Mouse (Mus musculus) CD8-positive naive resting alpha-beta T cell, adult 2 months (primary cell): ENCODE results near the gene Mcrs1.
"Not testable (repeated sequence)": the region's sequence is repeated elsewhere in the genome, so short reads cannot be mapped to it uniquely, and the experiment has no call there.

Experiments used
- DNase-seq, 2 experiments: peaks; one replicate each; pipeline ENCODE4 v3.0.0; 2022; ENCODE audit warnings: low read depth in 2 of 2, low spot score in 2 of 2

Gene Mcrs1

DNA sequence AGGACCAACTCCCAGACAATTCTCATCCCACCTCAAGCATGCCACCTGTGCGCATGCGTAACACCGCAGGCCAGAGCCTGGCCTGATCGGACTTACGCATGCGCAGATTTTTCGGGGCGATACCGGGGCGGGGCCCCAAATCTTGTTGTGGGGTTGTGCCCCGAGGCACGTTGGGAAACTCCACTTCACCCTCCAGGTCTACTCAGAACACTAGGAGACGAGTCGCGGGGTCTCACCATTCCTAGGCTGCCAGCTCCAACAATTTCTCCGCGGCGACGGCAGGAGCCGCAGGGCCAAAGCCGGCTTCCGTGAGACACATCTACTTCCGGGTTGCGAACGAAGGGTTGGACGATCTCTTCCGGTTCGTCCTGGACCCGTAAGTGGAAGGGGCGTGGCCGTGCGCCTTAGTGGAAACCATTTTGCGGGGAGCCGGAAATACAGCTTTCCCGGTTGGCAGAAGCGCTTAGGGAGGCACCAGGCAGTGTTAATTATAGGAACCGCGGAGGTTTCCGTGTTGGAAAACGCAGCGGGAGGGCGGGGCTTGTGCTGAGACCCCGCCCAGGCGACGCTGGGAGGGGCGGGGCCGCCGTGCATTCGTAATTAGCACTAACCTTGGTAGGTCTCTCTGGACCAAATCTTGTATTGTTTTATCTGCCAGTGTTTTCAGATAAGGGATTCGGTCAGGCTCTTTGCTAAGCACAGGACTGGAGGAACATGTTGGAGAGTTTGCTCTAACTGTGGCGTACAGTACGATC is at the start of gene Mcrs1:
Gene Mcrs1, minus strand, starts transcription at position 336 of the 755 bp plus-strand sequence.
- DNase-seq = peak; percentile 94 to 95

GRCm38 (mm10) chr15:99296213-99296612 is 44.5 kb upstream of the Mcrs1 start:
- no peak for DNase-seq

DNA sequence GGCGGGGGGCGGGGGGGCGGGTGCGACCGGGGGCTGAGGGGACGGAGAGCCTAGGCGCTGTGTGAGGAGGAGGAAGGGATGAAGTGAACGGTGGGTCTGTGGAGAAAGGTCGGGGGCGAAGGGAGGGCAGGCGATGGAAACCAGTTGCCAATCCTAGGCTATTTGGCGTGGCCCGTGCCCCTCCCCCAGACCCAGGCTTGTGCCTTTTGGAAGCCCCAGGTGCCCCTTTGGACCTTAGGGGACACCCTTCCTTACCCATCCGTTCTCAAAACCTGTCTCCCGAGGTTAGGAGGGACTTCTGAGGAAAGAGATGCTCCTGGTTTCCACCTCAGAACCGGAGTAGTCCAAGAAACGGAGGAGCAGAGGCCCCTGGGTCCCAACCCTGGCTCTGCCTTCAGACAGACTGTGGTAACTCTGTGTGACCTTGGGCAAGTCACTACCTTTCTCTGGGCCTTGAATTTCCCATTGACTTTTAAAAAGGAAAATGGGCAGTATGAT is 43.8 kb upstream of the Mcrs1 start, which contains the start of gene Fam186b:
Gene Fam186b, minus strand, starts transcription at position 405 of the 498 bp plus-strand sequence.
- peak in 1 of 2 experiments; percentile 26 for DNase-seq

DNA sequence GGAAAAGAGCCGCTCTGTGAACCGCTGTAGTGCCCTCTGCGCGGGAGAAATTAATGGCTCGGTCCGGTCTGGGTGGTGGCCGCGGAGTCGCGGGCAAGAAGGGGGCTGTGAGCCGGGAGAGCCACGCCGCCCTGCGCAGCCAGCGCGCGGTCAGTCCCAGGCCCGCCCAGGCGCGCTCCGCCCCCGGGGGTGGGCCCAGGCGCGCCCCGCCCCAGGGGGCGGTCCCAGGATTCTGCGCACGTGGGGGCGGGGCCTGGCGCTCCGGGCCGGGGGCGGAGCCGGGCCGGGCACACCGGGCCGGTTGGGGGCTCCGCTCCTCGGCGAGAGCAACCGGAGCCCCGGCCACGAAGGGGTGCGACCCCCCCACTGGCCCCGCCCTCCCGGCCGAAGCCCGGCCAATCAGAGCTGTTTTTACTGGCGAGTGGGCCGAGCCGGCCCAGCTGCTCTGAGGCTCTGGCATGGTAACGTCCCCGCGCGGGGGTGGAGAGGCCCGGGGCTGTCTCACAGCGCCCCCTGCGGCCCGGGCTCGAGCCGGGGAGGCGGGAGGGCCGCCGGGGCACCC is 43.1 kb upstream of the Mcrs1 start, which contains the start of gene Prpf40b:
Gene Prpf40b, plus strand, starts transcription at position 275 of the 562 bp plus-strand sequence.
- DNase-seq = peak; percentile 81 to 84

DNA sequence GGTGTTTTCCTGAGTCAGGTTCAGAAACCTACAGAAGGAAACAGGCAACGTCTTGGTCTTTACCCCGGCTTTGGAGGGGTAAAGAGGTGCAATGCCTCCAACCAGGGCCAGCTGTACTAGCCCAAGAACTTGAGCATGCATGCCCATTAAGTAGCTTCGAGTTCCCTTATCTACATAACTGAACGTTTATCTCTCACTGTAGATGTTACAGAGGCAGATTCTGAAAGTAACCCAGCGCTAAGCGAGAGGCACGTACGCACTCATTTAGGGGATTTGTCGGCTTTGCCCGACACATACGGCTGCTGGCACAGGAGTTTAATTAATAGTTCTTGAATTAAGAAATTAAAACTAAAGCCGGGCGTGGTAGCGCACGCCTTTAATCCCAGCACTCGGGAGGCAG is 42.5 kb upstream of the Mcrs1 start:
- DNase-seq = peak in 1 of 2 experiments; percentile 20

DNA sequence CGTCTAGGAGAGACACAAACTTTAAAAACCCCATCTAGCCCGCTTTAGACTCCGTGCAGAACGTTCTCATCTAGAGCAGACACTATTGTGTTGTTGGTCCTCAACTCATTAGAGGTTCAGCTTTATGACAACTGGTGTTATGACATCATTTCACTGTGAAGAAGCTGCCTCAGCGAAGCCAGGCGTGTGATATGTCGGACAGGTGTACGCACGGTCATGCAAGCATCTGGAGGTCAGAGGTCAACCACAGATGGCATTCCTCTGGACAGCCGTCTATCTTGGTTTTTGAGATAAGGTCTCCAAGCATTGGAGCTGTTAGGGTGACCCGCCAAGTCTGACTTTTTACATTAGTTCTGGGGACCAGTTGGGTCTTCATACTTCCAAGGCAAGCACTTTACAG is 38.8 kb upstream of the Mcrs1 start:
- DNase-seq = no peak

DNA sequence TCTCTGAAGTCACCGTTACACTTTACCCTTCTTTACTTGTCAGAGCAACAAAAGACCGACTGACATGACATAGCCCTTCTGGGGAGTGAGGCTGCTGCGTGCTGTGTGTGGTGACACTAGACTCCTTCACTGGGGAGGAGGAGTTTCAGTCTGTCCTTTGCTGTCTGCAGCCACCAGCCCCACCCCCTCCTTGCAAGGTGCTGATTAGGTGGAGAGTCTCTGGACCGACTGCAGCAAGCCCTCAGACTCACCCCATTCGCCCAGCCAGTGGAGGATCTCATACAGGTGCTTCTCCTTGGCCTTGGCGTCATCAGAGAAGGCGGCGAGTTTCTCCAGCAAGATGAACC is 33.4 kb upstream of the Mcrs1 start:
- DNase-seq = no peak

DNA sequence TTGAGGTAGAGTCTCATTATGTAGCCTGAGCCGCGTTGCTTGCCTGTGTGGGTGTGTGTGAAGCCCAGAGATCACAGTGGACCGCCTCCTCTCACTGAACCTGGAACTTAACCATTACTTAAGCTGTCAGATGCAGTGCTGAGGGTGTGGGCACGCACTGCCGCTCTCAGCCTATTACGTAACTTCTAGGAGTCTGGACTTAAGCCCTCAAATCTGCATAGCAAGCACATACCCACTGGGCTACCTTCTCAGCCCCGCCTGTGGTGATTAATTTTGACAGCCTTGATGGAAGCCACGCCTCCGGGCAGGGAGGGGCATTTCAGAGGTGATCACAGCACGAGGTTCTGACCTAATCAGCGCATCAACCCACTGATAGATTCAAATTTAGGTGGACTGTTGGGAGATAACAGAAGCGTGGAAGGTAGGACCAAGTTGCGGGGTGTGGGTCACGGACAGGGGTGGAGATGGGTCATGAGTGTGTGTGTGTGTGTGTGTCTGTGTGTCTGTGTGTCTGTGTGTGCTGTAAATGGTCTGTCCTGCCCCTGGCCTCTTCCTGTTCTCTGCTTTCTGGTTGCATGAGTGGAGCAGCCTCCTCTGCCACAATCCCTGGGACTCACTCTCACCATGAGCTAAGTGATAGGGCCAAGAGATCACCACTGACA is 32.9 kb upstream of the Mcrs1 start:
- DNase-seq = no peak

- peak in 1 of 2 experiments; percentile 24 for DNase-seq
Measured at GRCm38 (mm10) chr15:99283456-99283855, 31.7 kb upstream of the Mcrs1 start.

GRCm38 (mm10) chr15:99278271-99278670 is 26.5 kb upstream of the Mcrs1 start:
- no peak for DNase-seq

DNA sequence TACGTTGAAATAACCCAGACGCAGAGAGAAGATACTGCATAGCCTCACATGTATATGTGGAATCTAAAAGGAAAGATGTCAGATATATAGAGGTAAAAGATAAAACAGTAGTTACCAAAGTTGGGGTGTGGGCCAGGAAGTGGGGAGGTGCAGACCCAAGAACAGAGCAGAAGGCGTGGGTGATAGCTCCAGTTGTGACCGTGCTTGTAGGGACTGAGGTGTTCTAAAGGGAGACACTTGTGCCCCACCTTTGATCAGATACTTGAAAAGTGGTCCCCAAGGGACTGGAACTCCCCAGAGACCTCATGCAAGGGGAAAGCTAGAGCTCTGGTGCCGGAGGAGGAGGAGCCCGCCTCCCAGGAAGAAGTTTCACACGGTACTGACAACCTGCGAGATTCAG is 24.3 kb upstream of the Mcrs1 start:
- peak; percentile 34 to 46 for DNase-seq

DNA sequence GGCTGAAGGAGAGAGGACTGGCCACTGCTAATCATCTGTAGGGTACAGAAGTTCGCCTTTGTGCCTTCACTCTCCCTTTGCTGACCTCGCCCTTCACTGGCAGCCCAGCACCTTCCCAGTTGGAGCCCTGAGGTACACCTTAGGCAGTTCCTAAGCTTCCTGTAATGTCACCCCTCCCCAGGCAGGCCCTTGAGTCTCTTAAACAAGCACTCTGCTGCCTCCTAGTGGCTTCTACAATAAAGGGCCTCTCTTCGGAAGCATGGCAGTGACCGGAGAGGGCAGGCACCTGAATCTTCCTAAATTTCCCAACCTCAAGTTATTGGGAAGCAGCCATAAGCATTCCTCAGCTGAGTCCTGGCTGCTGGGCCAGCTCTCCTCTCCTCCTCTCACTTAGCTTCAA is 13.9 kb upstream of the Mcrs1 start:
- peak; percentile 60 to 69 for DNase-seq

DNA sequence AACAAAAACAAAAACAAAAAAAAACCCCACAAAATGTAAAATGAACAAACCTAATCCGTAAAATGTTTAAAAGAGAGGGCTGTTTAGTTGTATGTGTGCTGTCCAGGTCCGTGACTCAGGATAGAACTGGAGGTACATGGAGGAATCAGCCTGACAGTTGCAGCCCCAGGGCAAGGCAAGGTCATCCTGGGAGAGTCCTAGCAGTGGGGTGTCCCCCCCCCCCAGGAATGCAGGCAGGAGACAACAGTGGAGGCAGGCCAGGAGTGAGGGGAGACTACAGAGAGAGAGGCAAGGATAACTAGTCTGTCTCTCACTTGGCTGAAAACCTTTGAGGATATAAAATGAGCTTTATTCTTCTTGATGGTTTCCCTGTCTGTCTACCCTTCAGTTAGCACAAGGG is 12.6 kb upstream of the Mcrs1 start:
- DNase-seq = no peak

- DNase-seq = no peak
Measured at GRCm38 (mm10) chr15:99262702-99263101, 10.9 kb upstream of the Mcrs1 start.

- no peak for DNase-seq
Measured at GRCm38 (mm10) chr15:99259730-99260252, 8.0 kb upstream of the Mcrs1 start.

DNA sequence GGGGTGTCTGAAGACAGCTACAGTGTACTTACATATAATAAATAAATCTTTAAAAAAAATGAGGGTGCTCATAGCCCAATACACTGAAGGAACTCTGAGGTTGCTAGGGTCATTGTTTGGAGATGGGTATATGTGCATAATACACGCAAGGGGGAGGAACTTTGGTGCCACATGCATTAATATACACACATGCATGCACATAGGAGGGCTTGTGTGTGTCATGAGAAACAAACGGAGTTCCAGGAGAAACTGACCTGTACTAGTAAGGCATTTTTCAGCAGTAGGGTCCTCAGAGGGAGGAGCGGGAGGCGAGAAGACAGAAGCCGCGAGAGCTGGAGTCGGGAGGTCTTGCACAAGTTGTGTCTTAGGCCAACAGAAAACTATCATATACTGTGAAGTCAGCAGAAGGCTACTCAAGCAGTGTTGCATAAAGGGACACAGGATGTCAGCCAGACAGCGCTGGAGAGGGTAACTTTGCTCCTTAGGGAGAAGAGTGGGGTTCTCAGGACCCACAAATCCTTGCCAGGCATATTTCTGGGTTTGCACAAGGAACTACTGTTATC is 7.5 kb upstream of the Mcrs1 start:
- DNase-seq = no peak

DNA sequence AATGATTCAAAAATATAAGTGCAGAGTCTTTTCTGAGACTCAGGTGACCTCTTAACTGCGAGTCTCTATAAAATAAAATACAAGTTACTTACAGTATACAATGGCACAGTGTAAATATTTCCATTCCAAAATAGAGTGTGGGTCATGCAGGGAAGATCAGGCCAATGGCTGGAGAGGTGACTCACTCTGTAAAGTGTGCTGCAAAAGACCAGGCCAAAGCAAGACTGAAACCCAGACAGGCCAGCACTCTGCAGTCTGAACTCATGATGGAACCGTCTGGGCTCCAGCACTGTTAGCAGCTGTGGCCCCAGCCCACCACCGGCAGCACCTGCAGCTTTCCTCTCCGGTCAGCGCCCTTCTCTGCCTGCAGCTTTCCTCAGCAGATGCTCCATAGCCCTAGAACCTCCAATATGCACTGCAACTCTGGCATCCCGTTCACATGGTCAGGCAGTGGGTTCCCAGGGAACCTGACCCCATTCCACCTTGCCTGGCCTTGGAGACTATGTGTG is 3.5 kb upstream of the Mcrs1 start:
- no peak for DNase-seq

- no peak for DNase-seq
Measured at GRCm38 (mm10) chr15:99254477-99255005, 2.8 kb upstream of the Mcrs1 start.

- DNase-seq = no peak
Measured at GRCm38 (mm10) chr15:99253772-99254171, 2.0 kb upstream of the Mcrs1 start.

GRCm38 (mm10) chr15:99253175-99253479 is 1.4 kb upstream of the Mcrs1 start:
- DNase-seq = not testable (repeated sequence)
